Mouse (Mus musculus): ENCODE data around the gene Ranbp3.

DNA sequence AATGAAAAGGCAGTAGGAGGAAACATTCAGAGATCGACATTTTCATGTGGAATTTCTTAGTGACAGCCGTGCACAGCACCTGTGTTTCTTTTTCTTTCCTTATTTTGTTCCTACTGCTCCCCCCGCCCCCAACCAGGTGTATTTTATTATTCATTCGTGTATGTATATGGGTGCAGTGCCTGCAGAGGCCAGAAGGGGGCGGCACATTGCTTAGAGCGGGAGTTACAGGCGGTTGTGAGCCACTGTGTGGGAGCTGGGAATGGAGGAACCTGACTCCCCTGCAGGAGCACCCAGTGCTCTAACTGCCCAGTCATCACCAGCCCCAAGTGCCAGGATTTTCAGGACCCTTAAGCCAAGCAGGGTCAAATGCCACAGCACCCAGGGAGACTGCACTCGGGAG, 63.4 kb downstream of the Ranbp3 start:
- TF ChIP-seq CTCF (conservative IDR thresholded peaks at IDR 0.05; ENCODE audit: low read length) (peak; percentile 77), POU5F1 (IDR thresholded peaks at IDR 0.05; ENCODE audit: borderline replicate concordance, low read length) (no peak)
